Mouse (Mus musculus): Measurements from ENCODE around the gene Gm26897.

DNA sequence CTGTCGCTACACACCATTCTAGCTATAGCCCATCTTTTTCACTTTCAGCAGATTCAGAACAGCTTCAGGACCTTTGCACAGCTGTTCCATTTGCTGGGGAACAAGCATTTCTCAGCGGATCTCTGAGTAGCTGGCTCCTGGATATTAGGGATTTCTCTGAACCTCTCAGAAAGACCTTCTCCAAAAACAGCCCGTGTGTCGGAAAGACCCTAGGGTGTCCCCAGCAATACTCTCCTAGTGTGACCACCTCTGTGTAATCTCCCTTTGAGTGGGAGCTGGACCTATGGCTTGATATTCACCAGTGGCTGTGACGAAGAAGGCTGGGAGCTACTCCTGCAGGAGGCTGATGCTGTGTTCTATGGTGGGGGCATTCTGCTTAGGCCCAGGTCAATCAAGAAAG is 44.4 kb downstream of the Gm26897 start:
- no peak for TF ChIP-seq CTCF (IDR thresholded peaks at IDR 0.05; ENCODE audit: low read depth, low read length)
- TF ChIP-seq POLR2A (IDR thresholded peaks at IDR 0.05; ENCODE audit: borderline replicate concordance, low read depth, low read length), result no peak
